Mouse (Mus musculus) embryonic facial prominence, embryonic 10.5 days (tissue): ENCODE results near the gene Pik3cd. TPM values are rescaled to one million over a fixed set of nuclear protein-coding genes. Genes with fewer than 3 reads are reported as not detected.

Source experiments
- DNase-seq: peaks from one replicate; pipeline ENCODE4 v3.0.0-alpha.2; 2017; ENCODE audit warnings: low spot score
- H3K27ac ChIP-seq: fragments of 300-500 bp; sonication (generic); replicated peaks from 2 replicates; pipeline ENCODE4 v1.5.1; 2016; ENCODE audit warnings: mild to moderate bottlenecking
- H3K27me3 ChIP-seq: fragments of 300-500 bp; sonication (generic); replicated peaks from 2 replicates; pipeline ENCODE4 v1.6.1; 2016; ENCODE audit warnings: low read depth, mild to moderate bottlenecking; ENCODE audit not compliant: poor library complexity, severe bottlenecking
- H3K36me3 ChIP-seq: fragments of 300-500 bp; sonication (generic); replicated peaks from 2 replicates; pipeline ENCODE4 v1.6.1; 2016; ENCODE audit warnings: mild to moderate bottlenecking, moderate library complexity
- H3K4me1 ChIP-seq: fragments of 300-500 bp; sonication (generic); 2 replicates; pipeline ENCODE4 v1.6.1; 2016
- H3K4me3 ChIP-seq: fragments of 300-500 bp; sonication (generic); 2 replicates; pipeline ENCODE4 v1.5.1; 2016; ENCODE audit warnings: mild to moderate bottlenecking, moderate library complexity
- H3K9me3 ChIP-seq: fragments of 300-500 bp; sonication (generic); 2 replicates; pipeline ENCODE4 v1.6.1; 2016; ENCODE audit warnings: mild to moderate bottlenecking
- WGBS: fragments of 180-500 bp; shearing (Covaris S2); methylation state at CpG from one replicate; pipeline ENCODE4 v1.1.7; 2016; 5-methylcytosine and 5-hydroxymethylcytosine counted together
- polyA plus RNA-seq: library from polyadenylated mRNA; unstranded; fragments of >200 nt; fragmentation: Nextera tagmentation; extraction: Ambion mirVana; gene quantifications from 2 replicates; pipeline ENCODE4 v1.2.1, GENCODE M21; 2016

The Pik3cd gene
- polyA plus RNA-seq, 1 experiment from 2014 or later: 6.1 TPM

DNA sequence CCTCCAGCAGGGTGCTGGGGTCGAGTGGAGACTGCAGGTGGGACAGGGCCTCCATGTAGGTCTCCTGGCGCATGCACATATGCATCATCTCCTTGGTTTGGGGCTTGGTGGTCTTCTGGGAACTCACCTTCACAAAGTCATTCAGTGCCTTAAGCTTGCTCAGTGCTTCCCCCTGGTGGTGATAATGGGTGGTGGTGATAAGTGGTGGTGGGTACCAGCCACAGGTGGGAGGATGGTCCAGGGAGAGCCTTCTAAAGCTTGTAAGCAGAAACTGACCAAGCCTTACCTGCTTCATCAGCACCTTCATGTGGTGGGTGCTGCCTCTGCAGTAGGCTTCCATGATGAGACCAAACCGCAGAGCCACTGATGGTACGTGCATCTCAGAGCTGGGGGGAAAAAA lies 48.1 kb downstream of the Pik3cd start:
- H3K27me3 ChIP-seq: no peaks in the 10 kb centered on the region
- WGBS: 94% methylated on average over 4 of the region's 4 CpGs
- H3K9me3 ChIP-seq: 0 out of 2 replicates have a peak, but pooled peaks cover 2% of the 10 kb centered on the region
- 0 out of 2 replicates have a peak, but pooled peaks cover 2% of the 10 kb centered on the region for H3K4me1 ChIP-seq
- peak; percentile 41 for DNase-seq
- peaks cover 67% of the 10 kb centered on the region for H3K36me3 ChIP-seq
- H3K4me3 ChIP-seq: no peak overlapping the region
- H3K27ac ChIP-seq: no peak overlapping the region

DNA sequence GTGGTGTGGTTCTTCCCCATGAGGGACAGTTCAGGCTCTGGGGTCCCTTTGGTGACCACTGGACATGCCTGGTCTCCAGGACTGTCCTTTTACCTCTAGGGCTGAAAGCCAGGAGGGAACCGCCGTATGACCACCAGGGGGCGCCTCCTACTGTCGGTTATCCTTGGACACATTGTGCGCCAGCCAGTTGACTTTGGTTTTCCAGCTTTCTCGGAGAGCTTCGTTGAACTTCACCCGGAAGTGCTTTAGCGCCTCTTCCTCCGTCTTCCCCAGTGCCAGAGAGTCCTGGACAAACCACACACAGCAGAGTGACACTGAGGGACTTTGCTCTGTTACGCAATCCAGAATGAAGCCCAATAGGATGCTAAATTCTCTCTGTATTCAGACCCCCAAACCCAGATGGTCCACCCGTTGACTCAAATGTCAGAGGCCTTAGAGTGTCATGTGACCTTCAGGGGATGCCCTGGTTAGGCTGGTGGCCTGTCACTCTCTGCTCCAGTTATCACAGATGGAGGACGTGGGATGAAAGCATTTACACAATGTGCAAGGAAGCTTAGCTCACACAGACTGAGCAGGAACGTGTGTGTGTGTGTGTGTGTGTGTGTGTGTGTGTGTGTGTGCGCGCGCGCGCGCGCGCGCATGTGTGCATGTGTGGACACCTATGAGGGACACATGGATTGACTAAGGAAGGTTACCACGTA lies 51.7 kb downstream of the Pik3cd start:
- no peaks in the 10 kb centered on the region for H3K27me3 ChIP-seq
- WGBS: 71% methylated on average over 24 of the region's 24 CpGs
- H3K4me1 ChIP-seq: 0 out of 2 replicates have a peak, but pooled peaks cover 5% of the 10 kb centered on the region
- H3K36me3 ChIP-seq: peaks cover 97% of the 10 kb centered on the region
- 0 out of 2 replicates have a peak, but pooled peaks cover 2% of the 10 kb centered on the region for H3K9me3 ChIP-seq
- H3K4me3 ChIP-seq: no peak overlapping the region
- H3K27ac ChIP-seq: no peak overlapping the region
- peak; percentile 81 for DNase-seq

DNA sequence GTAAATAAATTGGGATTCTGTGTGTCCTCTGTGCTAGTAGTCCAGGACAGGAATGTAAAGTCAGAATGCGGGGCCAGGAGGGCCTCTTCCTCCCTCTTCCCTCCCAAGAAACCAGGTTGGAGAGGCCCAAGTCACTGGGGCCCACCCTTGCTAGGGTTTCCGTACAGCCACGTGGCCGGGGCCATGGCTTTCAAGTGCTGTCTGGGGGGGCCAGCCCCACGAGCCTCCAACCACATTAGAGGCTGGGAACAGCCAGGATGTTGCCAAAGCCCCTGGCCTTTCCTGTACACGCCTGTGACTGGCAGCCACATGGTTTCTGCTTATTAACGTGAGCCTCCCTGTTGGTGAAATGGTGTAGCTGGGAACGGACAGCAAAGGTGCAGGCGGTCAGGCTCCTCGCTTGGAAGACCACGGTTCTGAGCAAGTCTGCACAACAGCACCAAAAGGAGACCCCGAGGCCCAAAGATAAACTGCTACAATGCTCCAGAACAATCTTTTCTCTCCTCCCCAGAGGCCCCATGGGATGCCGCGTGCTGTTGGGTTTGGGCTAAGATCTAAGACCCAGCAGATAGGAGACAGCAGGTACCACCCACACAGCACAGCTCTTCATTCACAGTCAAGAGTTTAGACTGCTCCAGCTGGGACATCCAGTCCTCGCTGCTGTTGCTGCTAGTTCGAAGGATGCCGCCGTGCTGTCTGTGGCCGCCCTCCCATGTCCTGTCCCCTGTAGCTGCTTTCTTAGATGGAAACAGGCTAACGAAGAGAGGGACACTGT lies 54.2 kb downstream of the Pik3cd start:
- 90% methylated on average over 20 of the region's 20 CpGs for WGBS
- Histone ChIP-seq H3K27me3 (no peaks in the 10 kb centered on the region), H3K9me3 (0 out of 2 replicates have a peak, but pooled peaks cover 2% of the 10 kb centered on the region), H3K4me1 (0 out of 2 replicates have a peak, but pooled peaks cover 5% of the 10 kb centered on the region), H3K4me3 (no peak overlapping the region), H3K36me3 (peaks cover 100% of the 10 kb centered on the region), H3K27ac (no peak overlapping the region)
- no peak for DNase-seq

DNA sequence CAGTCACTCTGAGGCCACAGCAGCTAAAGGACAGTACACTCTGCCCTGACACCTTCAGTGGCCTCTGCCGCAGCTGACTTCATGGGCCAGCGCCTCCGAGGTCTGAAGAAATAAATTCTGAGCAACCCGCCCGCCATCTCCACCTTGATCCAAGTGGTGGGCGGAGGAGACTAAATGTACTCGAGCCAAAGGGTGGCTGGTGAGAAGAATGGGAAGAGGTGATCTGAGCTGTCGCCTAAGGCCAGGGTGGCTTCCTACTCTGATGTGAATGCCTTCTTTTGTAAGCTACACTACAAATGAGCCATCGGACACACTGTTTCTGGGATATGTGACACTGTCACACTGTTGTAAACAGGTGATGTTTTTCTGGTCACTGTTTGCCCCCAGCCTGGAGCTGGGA lies 56.6 kb downstream of the Pik3cd start:
- Histone ChIP-seq H3K36me3 (peaks cover 100% of the 10 kb centered on the region), H3K4me3 (no peak overlapping the region), H3K9me3 (no peaks in the 10 kb centered on the region), H3K27ac (no peak overlapping the region), H3K27me3 (no peaks in the 10 kb centered on the region), H3K4me1 (peaks cover 20% of the 10 kb centered on the region)
- DNase-seq: no peak
- 93% methylated on average over 9 of the region's 9 CpGs for WGBS

DNA sequence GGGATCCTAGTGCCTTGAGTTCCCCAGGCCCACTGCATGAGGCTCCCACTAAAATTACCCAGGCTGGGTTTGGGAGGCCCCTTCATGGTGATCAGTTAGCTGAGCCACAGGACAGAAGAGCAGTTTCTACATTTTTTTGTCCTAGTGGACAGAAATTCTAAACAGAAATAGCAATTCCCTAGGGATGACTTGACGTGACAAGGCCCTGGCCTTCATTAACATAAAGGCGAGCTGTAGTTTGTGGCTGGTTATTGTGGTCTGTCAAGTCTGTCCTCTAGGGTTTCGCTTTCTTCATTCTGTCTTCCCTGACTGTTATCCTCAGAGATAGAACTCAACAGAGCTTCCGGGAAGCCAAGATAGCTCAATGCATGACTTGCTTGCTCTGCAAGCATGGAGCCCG lies 60.4 kb downstream of the Pik3cd start:
- no peaks in the 10 kb centered on the region for H3K27me3 ChIP-seq
- peaks cover 18% of the 10 kb centered on the region for H3K4me1 ChIP-seq
- no peak overlapping the region; the same call in 1 of the 2 replicates for H3K27ac ChIP-seq
- DNase-seq: no peak
- H3K9me3 ChIP-seq: no peaks in the 10 kb centered on the region
- peaks cover 98% of the 10 kb centered on the region for H3K36me3 ChIP-seq
- 76% methylated on average over 5 of the region's 5 CpGs for WGBS
- no peak overlapping the region for H3K4me3 ChIP-seq

DNA sequence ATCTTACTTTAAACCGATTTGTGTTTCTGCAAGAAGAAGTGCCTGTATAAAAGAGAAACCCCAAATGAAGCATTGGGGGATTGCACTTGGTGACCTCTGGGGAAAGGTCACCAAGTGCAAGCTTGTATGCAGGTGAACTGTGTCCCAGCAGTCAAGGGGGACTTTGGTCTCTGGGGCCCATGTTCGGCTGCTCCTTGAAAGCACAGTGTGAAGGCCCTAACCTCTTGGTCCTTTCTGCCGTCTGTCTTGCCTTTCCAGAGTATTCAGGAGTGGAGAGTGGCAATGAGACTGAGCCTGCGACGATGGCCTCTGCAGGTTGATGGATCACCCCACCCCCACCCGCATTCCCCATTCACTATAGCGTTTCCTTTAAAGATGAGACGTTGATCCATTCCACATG lies 61.0 kb downstream of the Pik3cd start:
- H3K27ac ChIP-seq: no peak overlapping the region
- peaks cover 98% of the 10 kb centered on the region for H3K36me3 ChIP-seq
- 57% methylated on average over 8 of the region's 8 CpGs for WGBS
- no peak overlapping the region for H3K4me3 ChIP-seq
- peaks cover 18% of the 10 kb centered on the region for H3K4me1 ChIP-seq
- peak; percentile 29 for DNase-seq
- no peaks in the 10 kb centered on the region for H3K27me3 ChIP-seq
- no peaks in the 10 kb centered on the region for H3K9me3 ChIP-seq

DNA sequence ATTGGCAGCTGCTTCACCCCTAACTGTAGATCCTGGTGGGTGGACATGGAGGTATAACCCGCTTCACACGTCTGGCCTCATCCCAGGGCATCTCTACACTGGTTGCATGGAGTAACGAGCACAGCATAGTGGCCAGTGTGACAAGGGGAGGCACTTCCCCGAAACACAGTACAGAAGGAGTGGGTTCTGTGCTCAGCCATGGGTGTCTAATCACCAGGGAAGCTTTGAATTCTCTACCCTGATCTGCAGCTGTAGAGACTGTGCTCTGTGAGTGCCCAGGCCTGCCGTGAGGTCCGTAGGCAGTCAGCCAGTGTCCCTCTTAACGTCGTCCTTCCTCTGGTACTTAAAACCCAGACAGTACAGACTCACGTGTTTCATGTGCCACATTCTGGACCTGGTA lies 61.5 kb downstream of the Pik3cd start:
- WGBS: 79% methylated on average over 9 of the region's 9 CpGs
- no peaks in the 10 kb centered on the region for H3K9me3 ChIP-seq
- no peaks in the 10 kb centered on the region for H3K27me3 ChIP-seq
- DNase-seq: no peak
- H3K27ac ChIP-seq: peak overlapping the region; percentile 25; the same call in 1 of the 2 replicates
- no peak overlapping the region for H3K4me3 ChIP-seq
- H3K36me3 ChIP-seq: peaks cover 98% of the 10 kb centered on the region
- peaks cover 18% of the 10 kb centered on the region for H3K4me1 ChIP-seq

DNA sequence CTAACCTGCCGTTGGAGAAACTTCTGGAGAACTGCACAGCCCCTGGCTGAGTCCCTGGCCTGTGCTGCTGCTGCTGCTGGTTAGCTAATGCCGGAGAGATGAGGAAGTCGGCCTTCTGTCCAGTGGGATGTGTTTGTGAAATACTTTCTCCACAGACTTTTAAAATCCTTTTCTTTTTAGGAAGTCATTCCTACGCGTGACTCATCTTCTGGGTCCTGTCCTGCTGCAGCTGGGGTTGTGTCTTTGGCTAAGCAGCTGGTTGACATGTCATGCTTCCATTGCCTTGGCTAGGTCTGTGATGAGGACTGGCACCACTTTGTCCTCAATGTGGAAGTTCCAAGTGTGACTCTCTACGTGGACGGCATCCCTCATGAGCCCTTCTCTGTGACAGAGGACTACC lies 64.4 kb downstream of the Pik3cd start:
- DNase-seq: no peak
- Histone ChIP-seq H3K27me3 (no peaks in the 10 kb centered on the region), H3K4me1 (peaks cover 18% of the 10 kb centered on the region), H3K9me3 (no peaks in the 10 kb centered on the region), H3K27ac (no peak overlapping the region), H3K36me3 (peaks cover 98% of the 10 kb centered on the region), H3K4me3 (no peak overlapping the region)
- 93% methylated on average over 7 of the region's 7 CpGs for WGBS

DNA sequence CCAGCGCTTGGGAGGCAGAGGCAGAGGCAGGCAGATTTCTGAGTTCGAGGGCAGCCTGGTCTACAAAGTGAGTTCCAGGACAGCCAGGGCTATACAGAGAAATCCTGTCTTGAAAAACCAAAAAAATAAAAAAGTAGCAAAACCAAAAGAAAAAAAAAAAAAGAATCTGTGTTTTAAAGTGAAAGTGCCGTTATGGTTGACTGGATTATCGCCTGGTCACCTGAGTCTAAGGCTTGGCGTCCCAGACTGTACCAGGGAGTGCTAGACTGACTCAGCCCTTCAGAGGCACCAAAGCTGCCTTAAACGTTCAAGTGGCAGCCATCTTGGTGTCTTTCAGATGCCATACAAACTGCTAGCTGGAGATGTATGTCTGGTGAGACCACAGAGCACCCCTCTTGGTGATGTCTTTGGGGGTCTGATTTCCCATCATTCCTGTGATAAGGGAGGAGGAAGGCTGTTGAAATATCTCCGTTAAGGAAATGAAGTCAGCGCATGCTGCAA lies 66.4 kb downstream of the Pik3cd start:
- peaks cover 98% of the 10 kb centered on the region for H3K36me3 ChIP-seq
- DNase-seq: no peak
- H3K9me3 ChIP-seq: no peaks in the 10 kb centered on the region
- H3K4me3 ChIP-seq: no peak overlapping the region
- no peak overlapping the region for H3K27ac ChIP-seq
- no peaks in the 10 kb centered on the region for H3K27me3 ChIP-seq
- peaks cover 5% of the 10 kb centered on the region for H3K4me1 ChIP-seq
- 93% methylated on average over 8 of the region's 8 CpGs for WGBS

DNA sequence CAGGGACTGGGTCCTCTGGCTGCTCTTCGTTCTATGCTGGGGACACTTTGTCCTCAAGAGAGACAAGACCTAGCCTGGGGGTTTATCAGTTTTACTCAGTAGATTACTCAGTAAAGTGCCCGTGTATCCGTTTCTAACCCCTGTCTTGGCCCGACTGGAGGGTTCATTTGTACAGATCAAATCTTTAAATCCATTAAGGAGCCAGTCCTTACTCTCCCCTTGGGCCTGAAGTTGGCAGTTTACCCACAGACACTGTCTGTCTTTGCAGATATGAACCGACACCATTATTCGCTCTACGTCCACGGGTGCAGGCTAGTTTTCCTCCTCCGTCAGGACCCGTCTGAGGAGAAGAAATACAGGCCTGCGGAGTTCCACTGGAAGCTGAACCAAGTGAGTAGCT lies 67.4 kb downstream of the Pik3cd start:
- Histone ChIP-seq H3K4me1 (no peaks in the 10 kb centered on the region), H3K36me3 (peaks cover 98% of the 10 kb centered on the region)
- WGBS: 91% methylated on average over 11 of the region's 11 CpGs

DNA sequence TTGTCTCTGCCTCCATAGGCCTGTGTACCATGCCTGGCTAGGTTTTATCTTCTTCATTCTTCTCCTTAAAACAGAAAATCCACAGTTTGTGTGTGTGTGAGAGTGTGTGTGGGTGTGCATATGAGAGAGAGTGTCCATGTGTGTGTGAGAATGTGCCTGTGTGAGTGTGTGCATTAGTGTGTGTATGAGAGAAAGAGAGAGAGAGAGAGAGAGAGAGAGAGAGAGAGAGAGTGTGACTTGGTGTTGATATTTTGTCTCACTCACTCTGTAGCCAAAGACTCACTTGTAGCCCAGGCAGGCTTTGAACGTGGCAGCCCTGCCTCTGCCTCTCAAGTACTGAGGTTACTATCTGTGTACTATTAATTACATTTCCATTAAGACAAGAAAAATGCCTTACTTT lies 68.2 kb downstream of the Pik3cd start:
- WGBS: 89% methylated on average over 1 of the region's 1 CpGs
- Histone ChIP-seq H3K4me1 (no peaks in the 10 kb centered on the region), H3K9me3 (no peaks in the 10 kb centered on the region), H3K27ac (no peak overlapping the region), H3K27me3 (no peaks in the 10 kb centered on the region), H3K4me3 (no peak overlapping the region), H3K36me3 (peaks cover 96% of the 10 kb centered on the region)
- no peak for DNase-seq

More for the DNA sequence above, 67.4 kb downstream of the Pik3cd start:
- Histone ChIP-seq H3K9me3 (no peaks in the 10 kb centered on the region), H3K27ac (no peak overlapping the region), H3K4me3 (no peak overlapping the region), H3K27me3 (no peaks in the 10 kb centered on the region)
- DNase-seq: no peak

DNA sequence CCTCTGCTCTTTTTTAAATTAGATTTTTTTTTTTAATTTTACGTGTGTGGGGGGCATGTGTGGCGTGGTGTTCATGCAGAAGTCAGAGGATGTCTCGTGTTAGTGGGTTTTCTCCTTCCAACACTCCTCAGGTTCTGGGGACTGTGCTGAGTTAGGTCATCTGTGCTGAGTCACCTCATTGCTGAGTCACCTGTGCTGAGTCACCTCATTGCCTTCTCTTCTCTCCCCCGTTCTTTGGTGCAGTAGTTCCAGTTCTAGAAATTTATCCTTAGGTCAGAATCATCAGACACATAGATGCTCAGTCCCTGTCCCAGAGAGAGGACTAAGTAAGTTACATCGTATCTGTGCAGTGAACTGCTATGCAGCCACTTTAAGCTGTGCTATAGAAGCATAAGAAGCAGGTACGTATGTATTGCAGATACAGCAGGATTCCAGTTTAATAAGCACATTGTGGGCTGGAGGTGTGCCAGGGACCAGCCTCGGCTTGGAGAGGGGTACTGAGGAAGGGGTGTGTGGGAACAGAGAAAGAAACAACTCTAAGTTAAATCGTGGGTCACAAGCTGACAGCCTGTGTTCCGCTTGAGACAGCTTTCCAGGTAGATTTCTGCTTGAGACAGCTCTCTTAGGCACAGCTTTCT lies 69.6 kb downstream of the Pik3cd start:
- H3K9me3 ChIP-seq: no peaks in the 10 kb centered on the region
- H3K27me3 ChIP-seq: no peaks in the 10 kb centered on the region
- H3K4me3 ChIP-seq: no peak overlapping the region
- H3K27ac ChIP-seq: no peak overlapping the region
- H3K4me1 ChIP-seq: no peaks in the 10 kb centered on the region
- DNase-seq: no peak
- peaks cover 84% of the 10 kb centered on the region for H3K36me3 ChIP-seq
- WGBS: 91% methylated on average over 9 of the region's 9 CpGs
